Mouse (Mus musculus) natural killer cell, adult 2 months (primary cell): ENCODE measurements around the gene Olfr385.
"Not testable (repeated sequence)": the region's sequence is repeated elsewhere in the genome, so short reads cannot be mapped to it uniquely, and the experiment has no call there.

ENCODE experiments used
- DNase-seq, 2 experiments: peaks; one replicate each; pipeline ENCODE4 v3.0.0; 2022; ENCODE audit warnings: low spot score in 2 of 2

Gene Olfr385

DNA sequence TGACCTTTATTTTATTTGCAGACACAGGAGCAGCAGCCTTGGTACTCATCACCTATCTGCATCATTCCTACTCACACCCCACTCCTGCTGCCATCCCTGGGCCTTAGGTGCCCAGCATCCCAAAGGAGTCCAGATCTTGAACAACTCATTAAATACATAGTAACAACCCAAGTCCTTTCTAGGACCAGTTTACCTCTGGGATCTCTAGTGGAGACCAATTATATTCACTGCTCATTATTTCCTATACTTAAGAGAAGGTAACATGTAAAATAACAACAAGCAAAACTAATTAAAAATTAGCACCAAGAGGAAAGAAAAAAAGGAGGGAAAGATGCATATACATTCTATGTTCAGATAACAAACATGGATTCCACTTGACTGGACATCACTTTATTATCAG, at the start of gene Olfr385:
Olfr385 (minus strand) TSS at position 101 of the 400 bp plus-strand sequence.
- DNase-seq, result no peak

DNA sequence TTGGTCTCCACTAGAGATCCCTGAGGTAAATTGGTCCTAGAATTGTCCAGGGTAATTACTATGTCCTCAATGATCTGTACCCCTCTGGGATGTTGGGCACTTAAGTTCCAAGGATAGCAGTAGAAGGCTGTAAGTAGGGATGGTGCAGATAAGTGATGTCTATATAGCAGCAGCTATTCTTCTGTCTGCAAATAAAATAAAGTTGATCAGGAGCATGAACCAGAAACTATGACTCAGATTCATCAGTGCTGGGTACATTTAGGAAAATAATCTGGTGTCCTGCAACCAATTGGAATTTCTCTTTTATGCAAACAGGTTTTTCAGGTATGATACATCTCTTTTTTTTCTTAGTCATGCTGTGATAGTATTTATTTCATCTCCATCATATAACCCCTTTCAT, 5.5 kb upstream of the Olfr385 start, which contains the start of gene Olfr384:
Olfr384 (plus strand) TSS at position 301 of the 400 bp plus-strand sequence.
- no peak for DNase-seq

DNA sequence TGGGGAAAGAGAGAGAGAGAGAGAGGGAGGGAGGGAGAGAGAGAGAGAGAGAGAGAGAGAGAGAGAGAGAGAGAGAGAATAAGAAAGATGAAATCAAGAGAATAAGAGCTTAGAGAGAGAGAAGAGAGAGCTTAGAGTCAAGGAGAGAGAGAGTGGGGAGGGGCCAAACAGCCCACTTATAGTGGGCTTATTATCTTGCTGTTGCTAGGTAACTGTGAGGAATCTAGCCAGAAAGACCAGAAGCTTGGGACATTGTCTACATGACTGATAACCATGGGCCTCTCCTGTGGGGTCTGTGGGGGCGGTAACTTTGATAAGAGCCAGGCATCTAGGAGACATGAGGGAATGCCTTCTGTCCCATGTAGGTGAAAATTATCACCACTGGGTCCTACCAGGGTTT, 9.6 kb downstream of the Olfr385 start:
- not testable (repeated sequence) for DNase-seq

DNA sequence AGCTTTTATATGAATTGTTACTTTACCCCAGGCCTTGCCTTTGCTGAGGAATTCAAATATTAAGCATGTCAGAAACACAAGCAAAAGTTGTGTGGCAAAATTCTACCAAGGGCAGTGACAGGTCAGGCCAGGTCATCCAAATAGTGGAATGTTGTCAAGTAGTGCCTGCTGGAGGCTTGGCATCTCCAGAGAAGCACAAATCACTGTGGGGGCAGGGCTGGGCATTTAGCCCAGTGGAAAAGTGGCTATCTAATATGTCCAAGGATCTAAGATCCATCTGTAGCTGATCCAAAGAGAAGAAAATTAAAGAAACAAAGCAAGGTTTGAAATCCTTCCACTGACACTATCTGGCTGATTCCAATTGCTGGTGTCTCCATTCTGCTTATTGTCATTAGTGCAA, 12.9 kb downstream of the Olfr385 start:
- no peak for DNase-seq
